Mouse (Mus musculus) limb, embryonic 10.5 days (tissue): ENCODE results near the gene Spaar. TPM values are rescaled to one million over a fixed set of nuclear protein-coding genes. Genes with fewer than 3 reads are reported as not detected.

Experiments
- DNase-seq: peaks from one replicate; pipeline ENCODE4 v3.0.0-alpha.2; 2017; ENCODE audit warnings: low spot score
- H3K27ac ChIP-seq: fragments of 300-500 bp; sonication (generic); 2 replicates; pipeline ENCODE4 v1.5.1; 2016; ENCODE audit warnings: mild to moderate bottlenecking
- H3K27me3 ChIP-seq: fragments of 300-500 bp; sonication (generic); 2 replicates; pipeline ENCODE4 v1.6.1; 2016; ENCODE audit warnings: low read depth, mild to moderate bottlenecking; ENCODE audit not compliant: poor library complexity, severe bottlenecking
- H3K36me3 ChIP-seq: fragments of 300-500 bp; sonication (generic); 2 replicates; pipeline ENCODE4 v1.6.1; 2016; ENCODE audit warnings: mild to moderate bottlenecking, moderate library complexity
- H3K4me1 ChIP-seq: fragments of 300-500 bp; sonication (generic); 2 replicates; pipeline ENCODE4 v1.6.1; 2016
- H3K4me3 ChIP-seq: fragments of 300-500 bp; sonication (generic); 2 replicates; pipeline ENCODE4 v1.5.1; 2016; ENCODE audit warnings: mild to moderate bottlenecking, moderate library complexity
- H3K9me3 ChIP-seq: fragments of 300-500 bp; sonication (generic); replicated peaks from 2 replicates; pipeline ENCODE4 v1.6.1; 2016; ENCODE audit warnings: mild to moderate bottlenecking
- WGBS: fragments of 180-500 bp; shearing (Covaris S2); methylation state at CpG from one replicate; pipeline ENCODE4 v1.1.7; 2016; 5-methylcytosine and 5-hydroxymethylcytosine counted together
- polyA plus RNA-seq: library from polyadenylated mRNA; unstranded; fragments of >200 nt; fragmentation: Nextera tagmentation; extraction: Ambion mirVana; gene quantifications from 2 replicates; pipeline ENCODE4 v1.2.1, GENCODE M21; 2016

Spaar gene
- 0.05 and 0.10 TPM in 2 replicates for polyA plus RNA-seq

- no peak for DNase-seq
- 0 out of 2 replicates have a peak, but pooled peaks cover 10% of the 10 kb centered on the region for H3K27me3 ChIP-seq
- no peaks in the 10 kb centered on the region for H3K9me3 ChIP-seq
- peak within 1 kb of the TSS; percentile 36; the same call in 1 of the 2 replicates for H3K27ac ChIP-seq
- H3K36me3 ChIP-seq: no peaks in the 10 kb centered on the region
- H3K4me1 ChIP-seq: peaks cover 26% of the 10 kb centered on the region
- H3K4me3 ChIP-seq: no peak within 1 kb of the TSS
- 65% methylated on average over 14 of the region's 14 CpGs for WGBS
Measured at GRCm38 (mm10) chr4:43729794-43730550, at the start of gene Spaar. Gene Spaar, plus strand, starts transcription at chr4:43730034.

GRCm38 (mm10) chr4:43690021-43690420 lies 39.8 kb upstream of the Spaar start:
- H3K4me1 ChIP-seq: no peaks in the 10 kb centered on the region
- H3K9me3 ChIP-seq: no peaks in the 10 kb centered on the region
- peaks cover 7% of the 10 kb centered on the region; the same call in 1 of the 2 replicates for H3K36me3 ChIP-seq
- DNase-seq: no peak
- no peak overlapping the region for H3K4me3 ChIP-seq
- H3K27me3 ChIP-seq: no peaks in the 10 kb centered on the region
- 94% methylated on average over 17 of the region's 17 CpGs for WGBS
- H3K27ac ChIP-seq: no peak overlapping the region

- no peak overlapping the region for H3K4me3 ChIP-seq
- H3K36me3 ChIP-seq: peaks cover 3% of the 10 kb centered on the region; the same call in 1 of the 2 replicates
- no peak overlapping the region for H3K27ac ChIP-seq
- H3K9me3 ChIP-seq: no peaks in the 10 kb centered on the region
- DNase-seq: no peak
- peaks cover 4% of the 10 kb centered on the region; the same call in 1 of the 2 replicates for H3K4me1 ChIP-seq
- 85% methylated on average over 5 of the region's 5 CpGs for WGBS
- no peaks in the 10 kb centered on the region for H3K27me3 ChIP-seq
Measured at GRCm38 (mm10) chr4:43691026-43691425, 38.8 kb upstream of the Spaar start.

- DNase-seq: no peak
- no peak overlapping the region for H3K4me3 ChIP-seq
- no peak overlapping the region for H3K27ac ChIP-seq
- no peaks in the 10 kb centered on the region for H3K27me3 ChIP-seq
- peaks cover 4% of the 10 kb centered on the region; the same call in 1 of the 2 replicates for H3K4me1 ChIP-seq
- H3K36me3 ChIP-seq: no peaks in the 10 kb centered on the region
- WGBS: 73% methylated on average over 5 of the region's 5 CpGs
- H3K9me3 ChIP-seq: no peaks in the 10 kb centered on the region
Measured at GRCm38 (mm10) chr4:43693806-43694241, 36.0 kb upstream of the Spaar start.

- Histone ChIP-seq H3K36me3 (no peaks in the 10 kb centered on the region), H3K4me3 (no peak overlapping the region), H3K9me3 (no peaks in the 10 kb centered on the region), H3K27ac (no peak overlapping the region), H3K27me3 (no peaks in the 10 kb centered on the region), H3K4me1 (peaks cover 4% of the 10 kb centered on the region; the same call in 1 of the 2 replicates)
- DNase-seq: no peak
- 83% methylated on average over 1 of the region's 1 CpGs for WGBS
Measured at GRCm38 (mm10) chr4:43694439-43695248, 35.2 kb upstream of the Spaar start.

GRCm38 (mm10) chr4:43695249-43695671 lies 34.6 kb upstream of the Spaar start:
- no peaks in the 10 kb centered on the region for H3K36me3 ChIP-seq
- 42% methylated on average over 9 of the region's 9 CpGs for WGBS
- H3K4me1 ChIP-seq: peaks cover 4% of the 10 kb centered on the region; the same call in 1 of the 2 replicates
- H3K4me3 ChIP-seq: no peak overlapping the region
- H3K27me3 ChIP-seq: no peaks in the 10 kb centered on the region
- H3K9me3 ChIP-seq: no peaks in the 10 kb centered on the region
- no peak for DNase-seq
- no peak overlapping the region for H3K27ac ChIP-seq

GRCm38 (mm10) chr4:43696561-43696960 lies 33.3 kb upstream of the Spaar start:
- Histone ChIP-seq H3K27ac (no peak overlapping the region), H3K36me3 (no peaks in the 10 kb centered on the region), H3K4me3 (no peak overlapping the region), H3K27me3 (no peaks in the 10 kb centered on the region), H3K9me3 (no peaks in the 10 kb centered on the region), H3K4me1 (peaks cover 4% of the 10 kb centered on the region; the same call in 1 of the 2 replicates)
- WGBS: 92% methylated on average over 13 of the region's 13 CpGs
- no peak for DNase-seq

- H3K27ac ChIP-seq: no peak within 1 kb of the TSS
- H3K27me3 ChIP-seq: no peaks in the 10 kb centered on the region
- H3K9me3 ChIP-seq: no peaks in the 10 kb centered on the region
- H3K4me1 ChIP-seq: no peaks in the 10 kb centered on the region
- H3K36me3 ChIP-seq: no peaks in the 10 kb centered on the region
- H3K4me3 ChIP-seq: no peak within 1 kb of the TSS
- whole genome bisulfite sequencing: 90% methylated on average over 6 of the region's 6 CpGs
- no peak for DNase-seq
Measured at GRCm38 (mm10) chr4:43700707-43701106, 29.1 kb upstream of the Spaar start, which contains the start of gene Olfr70. Gene Olfr70, minus strand, starts transcription at chr4:43700807.

GRCm38 (mm10) chr4:43703439-43703838 lies 26.4 kb upstream of the Spaar start:
- Histone ChIP-seq H3K4me3 (no peak overlapping the region), H3K4me1 (no peaks in the 10 kb centered on the region), H3K36me3 (no peaks in the 10 kb centered on the region), H3K27ac (no peak overlapping the region), H3K27me3 (no peaks in the 10 kb centered on the region), H3K9me3 (no peaks in the 10 kb centered on the region)
- 78% methylated on average over 6 of the region's 6 CpGs for WGBS
- DNase-seq: no peak

GRCm38 (mm10) chr4:43703851-43704250 lies 26.0 kb upstream of the Spaar start:
- Histone ChIP-seq H3K36me3 (no peaks in the 10 kb centered on the region), H3K27ac (no peak overlapping the region), H3K4me1 (no peaks in the 10 kb centered on the region), H3K9me3 (no peaks in the 10 kb centered on the region), H3K4me3 (no peak overlapping the region), H3K27me3 (no peaks in the 10 kb centered on the region)
- no peak for DNase-seq
- 90% methylated on average over 8 of the region's 8 CpGs for WGBS

GRCm38 (mm10) chr4:43705991-43706390 lies 23.8 kb upstream of the Spaar start:
- no peaks in the 10 kb centered on the region for H3K9me3 ChIP-seq
- no peak for DNase-seq
- no peak overlapping the region for H3K4me3 ChIP-seq
- no peaks in the 10 kb centered on the region for H3K27me3 ChIP-seq
- H3K4me1 ChIP-seq: no peaks in the 10 kb centered on the region
- no peak overlapping the region for H3K27ac ChIP-seq
- no peaks in the 10 kb centered on the region for H3K36me3 ChIP-seq
- 93% methylated on average over 13 of the region's 13 CpGs for WGBS

GRCm38 (mm10) chr4:43709869-43710268 lies 20.0 kb upstream of the Spaar start, which contains the start of gene Olfr71:
Gene Olfr71, minus strand, starts transcription at chr4:43710255.
- DNase-seq: no peak
- Histone ChIP-seq H3K9me3 (no peaks in the 10 kb centered on the region), H3K4me3 (no peak within 1 kb of the TSS), H3K27ac (no peak within 1 kb of the TSS), H3K36me3 (no peaks in the 10 kb centered on the region), H3K4me1 (no peaks in the 10 kb centered on the region), H3K27me3 (no peaks in the 10 kb centered on the region)
- 72% methylated on average over 6 of the region's 6 CpGs for WGBS

- peak; percentile 89 for DNase-seq
- Histone ChIP-seq H3K9me3 (no peaks in the 10 kb centered on the region), H3K36me3 (no peaks in the 10 kb centered on the region), H3K27ac (no peak overlapping the region), H3K27me3 (no peaks in the 10 kb centered on the region), H3K4me1 (no peaks in the 10 kb centered on the region), H3K4me3 (no peak overlapping the region)
- 0% methylated on average over 2 of the region's 2 CpGs for WGBS
Measured at GRCm38 (mm10) chr4:43711821-43712220, 18.0 kb upstream of the Spaar start.
